33 mouse cellular contexts compared by ENCODE assay signal in genomic region chr10:9061979-9062378, GRCm38 (mm10).
"Had no signal": no experiment of that assay in that cellular context is flagged by ENCODE, and none has a peak within 500 bp of the region (broad histone marks: within the 10 kb centered on the region; RNA-seq: fewer than 3 reads in every experiment).

No protein-coding gene starts in this region.

- H3K36me3 ChIP-seq: heart, embryonic 10.5 days; heart, embryonic 12.5 days; heart, embryonic 13.5 days; heart, embryonic 15.5 days; hindbrain, embryonic 10.5 days; hindbrain, embryonic 12.5 days; hindbrain, embryonic 13.5 days; hindbrain, embryonic 15.5 days; kidney, embryonic 15.5 days had no signal

- H3K9ac ChIP-seq: heart, embryonic 12.5 days; heart, embryonic 13.5 days; heart, embryonic 15.5 days; hindbrain, embryonic 12.5 days; hindbrain, embryonic 13.5 days; hindbrain, embryonic 14.5 days; hindbrain, embryonic 15.5 days; kidney, embryonic 15.5 days had no signal

- ATAC-seq: hindbrain, embryonic 16.5 days; hindbrain, postnatal 0 days; inflammation-experienced regulatory T-cells, adult 6 months had no signal

- H3K27me3 ChIP-seq: heart, embryonic 12.5 days; heart, embryonic 13.5 days; heart, embryonic 15.5 days; hindbrain, embryonic 12.5 days; hindbrain, embryonic 13.5 days; hindbrain, embryonic 15.5 days; kidney, embryonic 15.5 days had no signal

- H3K4me2 ChIP-seq: heart, embryonic 11.5 days; heart, embryonic 12.5 days; heart, embryonic 13.5 days; heart, embryonic 15.5 days; hindbrain, embryonic 12.5 days; hindbrain, embryonic 13.5 days; hindbrain, embryonic 14.5 days; hindbrain, embryonic 15.5 days; kidney, embryonic 15.5 days had no signal

- H3K4me3 ChIP-seq: heart, embryonic 10.5 days; heart, embryonic 12.5 days; heart, embryonic 13.5 days; heart, embryonic 15.5 days; hindbrain, embryonic 10.5 days; hindbrain, embryonic 12.5 days; hindbrain, embryonic 13.5 days; hindbrain, embryonic 15.5 days; kidney, embryonic 15.5 days; layer of hippocampus, adult 2 months; left cerebral cortex, adult 2 months had no signal

- DNase-seq: heart, postnatal 10 days; heart, postnatal 14 days; heart, postnatal 36 days; heart, postnatal 4 days; kidney, adult 11 months; kidney, adult 18-20 months; kidney, adult 2 months; kidney, adult 8-10 months; kidney, adult 9 months; kidney, postnatal 10 days; kidney, postnatal 14 days; kidney, postnatal 25 days; kidney, postnatal 36 days; kidney, postnatal 4 days; layer of hippocampus, adult 9-11 months; layer of hippocampus, postnatal 36 days had no signal

- H3K4me1 ChIP-seq: heart, embryonic 10.5 days; hindbrain, embryonic 10.5 days; hindbrain, embryonic 12.5 days; hindbrain, embryonic 13.5 days; hindbrain, embryonic 15.5 days; kidney, embryonic 15.5 days had no signal

- H3K9me3 ChIP-seq: heart, embryonic 10.5 days; heart, embryonic 12.5 days; heart, embryonic 13.5 days; heart, embryonic 15.5 days; hindbrain, embryonic 10.5 days; hindbrain, embryonic 12.5 days; hindbrain, embryonic 13.5 days; hindbrain, embryonic 15.5 days; kidney, embryonic 15.5 days had no signal

- H3K27ac ChIP-seq: heart, embryonic 10.5 days; heart, embryonic 13.5 days; heart, embryonic 15.5 days; hindbrain, embryonic 10.5 days; hindbrain, embryonic 12.5 days; hindbrain, embryonic 13.5 days; hindbrain, embryonic 14.5 days; hindbrain, embryonic 15.5 days; hindbrain, postnatal 0 days; kidney, embryonic 15.5 days; kidney, postnatal 0 days; layer of hippocampus, adult 2 months; left cerebral cortex, adult 2 months had no signal
